Mouse (Mus musculus): ENCODE results near the gene Itga9. TPM values are rescaled to one million over a fixed set of nuclear protein-coding genes. Genes with fewer than 3 reads are reported as not detected.

Gene Itga9
- polyA plus RNA-seq, 1 experiment from 2014 or later: 6.2 TPM

DNA sequence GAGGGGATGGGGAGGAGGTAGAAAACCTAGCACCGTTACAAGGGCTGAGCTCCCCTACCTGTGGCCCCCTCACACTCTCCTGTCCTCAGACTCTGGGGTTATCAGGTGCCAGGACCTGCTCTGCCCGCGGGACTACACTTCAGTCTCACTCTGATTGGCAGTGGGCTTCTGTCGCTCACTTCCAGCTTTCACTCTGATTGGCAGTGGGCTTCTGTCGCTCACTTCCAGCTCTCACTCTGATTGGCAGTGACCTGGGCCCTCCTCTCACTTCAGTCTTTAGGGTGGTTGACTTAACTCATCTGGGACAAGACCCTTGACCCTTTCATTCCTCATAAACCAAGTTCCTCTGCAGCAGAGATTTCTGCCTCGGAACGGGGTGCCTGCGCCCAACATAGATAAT lies 226.9 kb downstream of the Itga9 start:
- no peak overlapping the region for H3K4me2 ChIP-seq
- ATAC-seq (replicated peaks; ENCODE audit: low FRiP score) (no peak), DNase-seq (ENCODE audit: low spot score) (no peak)
- H3K9me3 ChIP-seq (ENCODE audit: control insufficient read depth, low read length): no peaks in the 10 kb centered on the region
- no peak overlapping the region for H3K4me3 ChIP-seq (ENCODE audit: low read depth, low read length)
- H3K9ac ChIP-seq (ENCODE audit: low read depth, low read length): no peak overlapping the region
- no peaks in the 10 kb centered on the region for H3K4me1 ChIP-seq (replicated peaks; ENCODE audit: control insufficient read depth, insufficient read depth, low read length)
- no peak overlapping the region for H3K27ac ChIP-seq (ENCODE audit: low read depth, low read length)
- no peaks in the 10 kb centered on the region for H3K27me3 ChIP-seq (replicated peaks; ENCODE audit: control insufficient read depth, insufficient read depth, low read length)
- WGBS: 66% methylated on average over 8 of the region's 8 CpGs
- no peaks in the 10 kb centered on the region for H3K36me3 ChIP-seq (ENCODE audit: control insufficient read depth, insufficient read depth, low read length)

DNA sequence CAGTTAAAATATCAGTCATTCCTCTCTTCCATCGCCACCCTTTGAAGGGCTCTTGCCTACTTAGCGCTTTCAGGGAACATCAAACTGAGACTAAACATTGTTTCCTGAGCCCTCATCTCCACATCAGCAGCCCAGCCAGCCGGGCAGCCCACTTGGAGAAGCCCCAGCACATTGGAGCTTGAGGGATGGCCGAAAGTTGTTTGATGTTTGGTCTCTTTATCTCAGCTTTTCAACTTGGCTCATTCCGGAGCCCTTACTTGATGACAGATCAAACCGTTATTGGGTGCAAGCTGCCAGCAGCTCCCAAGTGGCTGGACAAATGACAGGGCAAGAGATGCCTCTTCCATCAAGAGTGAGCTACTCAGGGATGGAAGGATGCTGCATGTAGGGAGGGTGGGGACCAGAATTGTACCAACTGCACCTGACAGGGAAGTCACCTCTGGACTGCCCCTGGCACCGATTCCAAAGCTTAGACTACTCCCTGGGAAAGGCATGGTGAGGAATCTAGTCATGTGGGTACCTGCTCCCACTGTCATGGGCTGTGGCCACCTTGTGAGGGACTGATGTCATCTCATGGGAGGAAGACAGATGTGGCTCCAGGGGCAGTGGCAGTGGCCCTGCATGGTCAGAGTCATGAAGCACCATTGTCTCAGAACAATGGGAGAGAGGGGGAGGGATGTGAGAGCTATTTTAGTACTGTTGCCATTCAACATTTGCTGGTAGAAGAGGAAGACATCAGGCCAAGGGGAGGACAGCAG lies 232.6 kb downstream of the Itga9 start:
- Histone ChIP-seq H3K36me3 (ENCODE audit: control insufficient read depth, insufficient read depth, low read length) (no peaks in the 10 kb centered on the region), H3K27ac (ENCODE audit: low read depth, low read length) (no peak overlapping the region), H3K4me3 (ENCODE audit: low read depth, low read length) (no peak overlapping the region), H3K4me2 (no peak overlapping the region), H3K9me3 (ENCODE audit: control insufficient read depth, low read length) (no peaks in the 10 kb centered on the region), H3K9ac (ENCODE audit: low read depth, low read length) (no peak overlapping the region), H3K27me3 (replicated peaks; ENCODE audit: control insufficient read depth, insufficient read depth, low read length) (no peaks in the 10 kb centered on the region), H3K4me1 (replicated peaks; ENCODE audit: control insufficient read depth, insufficient read depth, low read length) (no peaks in the 10 kb centered on the region)
- DNase-seq (ENCODE audit: low spot score) (no peak), ATAC-seq (replicated peaks; ENCODE audit: low FRiP score) (no peak)
- 42% methylated on average over 7 of the region's 7 CpGs for WGBS

DNA sequence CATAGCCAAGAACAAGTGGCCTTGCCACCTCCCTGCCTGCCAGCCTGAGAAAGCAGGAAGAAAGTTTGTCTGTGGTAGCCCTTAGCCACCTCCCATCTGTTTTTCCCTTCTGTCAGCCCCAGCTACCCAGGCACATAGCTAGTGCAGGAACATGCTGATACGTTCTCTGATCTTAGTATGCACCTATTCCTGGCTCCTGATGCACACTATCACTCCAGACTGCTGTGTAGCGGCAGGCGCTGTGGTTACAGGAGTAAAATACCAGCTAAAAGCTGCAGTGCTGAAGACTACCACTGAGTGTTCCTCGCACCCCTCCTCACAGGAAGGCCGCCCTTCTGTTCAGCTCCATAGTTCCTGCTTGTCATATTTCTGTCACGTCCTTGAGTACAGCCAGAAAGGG lies 234.8 kb downstream of the Itga9 start:
- DNase-seq (ENCODE audit: low spot score) (no peak), ATAC-seq (replicated peaks; ENCODE audit: low FRiP score) (no peak)
- Histone ChIP-seq H3K27me3 (replicated peaks; ENCODE audit: control insufficient read depth, insufficient read depth, low read length) (no peaks in the 10 kb centered on the region), H3K4me2 (no peak overlapping the region), H3K4me3 (ENCODE audit: low read depth, low read length) (no peak overlapping the region), H3K27ac (ENCODE audit: low read depth, low read length) (no peak overlapping the region), H3K9me3 (ENCODE audit: control insufficient read depth, low read length) (no peaks in the 10 kb centered on the region), H3K36me3 (ENCODE audit: control insufficient read depth, insufficient read depth, low read length) (no peaks in the 10 kb centered on the region), H3K9ac (ENCODE audit: low read depth, low read length) (no peak overlapping the region), H3K4me1 (replicated peaks; ENCODE audit: control insufficient read depth, insufficient read depth, low read length) (no peaks in the 10 kb centered on the region)
- 80% methylated on average over 6 of the region's 6 CpGs for WGBS

DNA sequence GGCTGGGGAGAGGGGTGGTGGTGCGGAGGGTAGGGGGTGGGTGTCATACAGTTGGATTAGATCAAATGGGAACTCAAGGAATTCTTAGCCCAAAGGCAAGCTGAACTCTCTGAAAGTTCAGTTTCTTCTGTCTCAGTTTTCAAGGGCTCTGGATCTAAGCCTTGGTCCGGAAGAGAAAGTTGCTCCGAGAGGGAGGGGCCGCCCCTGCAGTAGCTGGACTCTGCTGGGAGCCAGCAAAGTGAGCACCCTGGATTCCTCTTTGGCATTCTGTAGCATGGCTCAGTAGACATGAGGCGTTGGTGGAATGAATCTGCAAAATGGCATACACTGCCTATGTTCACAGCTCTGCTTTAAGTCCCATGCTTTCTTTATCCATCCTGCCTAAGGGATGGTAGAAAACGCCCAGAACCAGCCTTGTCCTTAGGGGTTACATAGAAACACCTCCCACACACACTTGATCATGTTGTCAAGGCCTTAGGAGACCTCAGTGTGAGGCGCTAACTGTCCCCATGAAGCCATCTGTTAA lies 235.5 kb downstream of the Itga9 start:
- no peaks in the 10 kb centered on the region for H3K4me1 ChIP-seq (replicated peaks; ENCODE audit: control insufficient read depth, insufficient read depth, low read length)
- H3K9me3 ChIP-seq (ENCODE audit: control insufficient read depth, low read length): no peaks in the 10 kb centered on the region
- no peak for DNase-seq (ENCODE audit: low spot score)
- H3K36me3 ChIP-seq (ENCODE audit: control insufficient read depth, insufficient read depth, low read length): no peaks in the 10 kb centered on the region
- H3K4me2 ChIP-seq: no peak overlapping the region
- ATAC-seq (replicated peaks; ENCODE audit: low FRiP score): no peak
- H3K4me3 ChIP-seq (ENCODE audit: low read depth, low read length): no peak overlapping the region
- H3K27ac ChIP-seq (ENCODE audit: low read depth, low read length): no peak overlapping the region
- no peaks in the 10 kb centered on the region for H3K27me3 ChIP-seq (replicated peaks; ENCODE audit: control insufficient read depth, insufficient read depth, low read length)
- WGBS: 73% methylated on average over 7 of the region's 7 CpGs
- no peak overlapping the region for H3K9ac ChIP-seq (ENCODE audit: low read depth, low read length)

- Histone ChIP-seq H3K27ac (ENCODE audit: low read depth, low read length) (no peak overlapping the region), H3K9me3 (ENCODE audit: control insufficient read depth, low read length) (no peaks in the 10 kb centered on the region), H3K4me2 (no peak overlapping the region), H3K27me3 (replicated peaks; ENCODE audit: control insufficient read depth, insufficient read depth, low read length) (no peaks in the 10 kb centered on the region), H3K36me3 (ENCODE audit: control insufficient read depth, insufficient read depth, low read length) (no peaks in the 10 kb centered on the region), H3K9ac (ENCODE audit: low read depth, low read length) (no peak overlapping the region), H3K4me1 (replicated peaks; ENCODE audit: control insufficient read depth, insufficient read depth, low read length) (no peaks in the 10 kb centered on the region), H3K4me3 (ENCODE audit: low read depth, low read length) (no peak overlapping the region)
- ATAC-seq (replicated peaks; ENCODE audit: low FRiP score) (no peak), DNase-seq (ENCODE audit: low spot score) (no peak)
- 70% methylated on average over 5 of the region's 5 CpGs for WGBS
Observed at GRCm38 (mm10) chr9:118843711-118844110, 237.2 kb downstream of the Itga9 start.

GRCm38 (mm10) chr9:118845003-118845402 lies 238.5 kb downstream of the Itga9 start:
- DNase-seq (ENCODE audit: low spot score): no peak
- no peak overlapping the region for H3K4me2 ChIP-seq
- no peaks in the 10 kb centered on the region for H3K9me3 ChIP-seq (ENCODE audit: control insufficient read depth, low read length)
- WGBS: 69% methylated on average over 5 of the region's 5 CpGs
- no peak overlapping the region for H3K27ac ChIP-seq (ENCODE audit: low read depth, low read length)
- H3K4me1 ChIP-seq (replicated peaks; ENCODE audit: control insufficient read depth, insufficient read depth, low read length): no peaks in the 10 kb centered on the region
- no peak overlapping the region for H3K4me3 ChIP-seq (ENCODE audit: low read depth, low read length)
- H3K9ac ChIP-seq (ENCODE audit: low read depth, low read length): no peak overlapping the region
- H3K27me3 ChIP-seq (replicated peaks; ENCODE audit: control insufficient read depth, insufficient read depth, low read length): no peaks in the 10 kb centered on the region
- no peaks in the 10 kb centered on the region for H3K36me3 ChIP-seq (ENCODE audit: control insufficient read depth, insufficient read depth, low read length)
- no peak for ATAC-seq (replicated peaks; ENCODE audit: low FRiP score)

DNA sequence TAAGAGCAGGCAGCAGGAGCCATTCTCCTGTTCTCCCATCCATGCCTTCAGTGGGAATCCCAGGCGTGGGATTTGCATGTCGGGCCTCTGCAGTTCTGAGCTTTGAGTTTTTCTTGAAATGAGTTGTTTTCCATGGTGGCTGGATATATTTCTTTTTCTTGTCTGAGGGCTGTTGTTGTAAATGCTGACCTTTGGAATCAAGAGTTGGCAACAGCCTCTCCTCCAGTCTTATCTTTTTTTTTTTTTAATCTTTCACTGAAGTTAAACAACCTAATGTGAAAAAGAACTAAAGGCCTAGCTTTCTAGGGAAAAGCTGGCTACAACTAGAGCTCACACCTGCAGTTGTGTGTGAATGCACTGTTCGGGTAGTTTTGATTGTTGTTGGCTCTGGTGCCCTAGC lies 240.3 kb downstream of the Itga9 start:
- DNase-seq (ENCODE audit: low spot score): no peak
- Histone ChIP-seq H3K4me1 (replicated peaks; ENCODE audit: control insufficient read depth, insufficient read depth, low read length) (no peaks in the 10 kb centered on the region), H3K9ac (ENCODE audit: low read depth, low read length) (no peak overlapping the region), H3K9me3 (ENCODE audit: control insufficient read depth, low read length) (no peaks in the 10 kb centered on the region), H3K36me3 (ENCODE audit: control insufficient read depth, insufficient read depth, low read length) (no peaks in the 10 kb centered on the region), H3K4me2 (no peak overlapping the region), H3K27me3 (replicated peaks; ENCODE audit: control insufficient read depth, insufficient read depth, low read length) (no peaks in the 10 kb centered on the region), H3K4me3 (ENCODE audit: low read depth, low read length) (no peak overlapping the region), H3K27ac (ENCODE audit: low read depth, low read length) (no peak overlapping the region)
- 80% methylated on average over 3 of the region's 3 CpGs for WGBS
- no peak for ATAC-seq (replicated peaks; ENCODE audit: low FRiP score)

- Histone ChIP-seq H3K36me3 (ENCODE audit: control insufficient read depth, insufficient read depth, low read length) (no peaks in the 10 kb centered on the region), H3K4me1 (replicated peaks; ENCODE audit: control insufficient read depth, insufficient read depth, low read length) (peaks cover 2% of the 10 kb centered on the region; the same call in 1 of the 2 replicates), H3K9me3 (ENCODE audit: control insufficient read depth, low read length) (no peaks in the 10 kb centered on the region), H3K9ac (ENCODE audit: low read depth, low read length) (no peak overlapping the region), H3K4me2 (no peak overlapping the region), H3K4me3 (ENCODE audit: low read depth, low read length) (no peak overlapping the region), H3K27me3 (replicated peaks; ENCODE audit: control insufficient read depth, insufficient read depth, low read length) (no peaks in the 10 kb centered on the region), H3K27ac (ENCODE audit: low read depth, low read length) (no peak overlapping the region)
- ATAC-seq (replicated peaks; ENCODE audit: low FRiP score) (no peak), DNase-seq (ENCODE audit: low spot score) (no peak)
- 63% methylated on average over 9 of the region's 9 CpGs for WGBS
Observed at GRCm38 (mm10) chr9:118856665-118857064, 250.2 kb downstream of the Itga9 start.

DNA sequence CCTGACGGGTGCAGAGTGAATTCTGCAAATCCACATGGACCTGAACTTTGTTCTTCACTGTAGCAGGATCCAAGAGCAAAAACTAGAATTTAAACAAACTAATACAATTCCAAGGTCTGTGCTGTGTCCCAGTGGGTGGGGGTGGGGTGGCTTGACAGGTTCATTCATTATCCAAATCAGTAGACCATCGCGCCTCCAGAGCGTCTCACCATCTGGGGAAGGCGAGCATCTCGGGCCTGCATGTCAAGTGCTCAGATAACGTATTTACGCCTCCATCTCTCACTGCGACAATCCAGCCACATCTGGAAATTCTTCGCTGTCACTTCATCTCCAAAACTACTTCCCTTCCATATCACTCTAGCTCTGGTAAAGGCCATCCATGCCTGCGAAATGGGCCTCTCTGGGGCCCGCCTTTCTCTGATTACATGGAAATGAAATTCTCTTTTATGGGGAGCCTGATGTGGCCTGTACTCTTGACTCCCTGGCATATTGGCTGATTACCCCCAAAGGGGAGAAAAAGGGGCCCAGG lies 254.2 kb downstream of the Itga9 start:
- no peaks in the 10 kb centered on the region for H3K36me3 ChIP-seq (ENCODE audit: control insufficient read depth, insufficient read depth, low read length)
- H3K4me1 ChIP-seq (replicated peaks; ENCODE audit: control insufficient read depth, insufficient read depth, low read length): peaks cover 2% of the 10 kb centered on the region; the same call in 1 of the 2 replicates
- no peaks in the 10 kb centered on the region for H3K27me3 ChIP-seq (replicated peaks; ENCODE audit: control insufficient read depth, insufficient read depth, low read length)
- no peak overlapping the region for H3K9ac ChIP-seq (ENCODE audit: low read depth, low read length)
- no peak overlapping the region for H3K27ac ChIP-seq (ENCODE audit: low read depth, low read length)
- no peaks in the 10 kb centered on the region for H3K9me3 ChIP-seq (ENCODE audit: control insufficient read depth, low read length)
- H3K4me3 ChIP-seq (ENCODE audit: low read depth, low read length): no peak overlapping the region
- WGBS: 67% methylated on average over 12 of the region's 12 CpGs
- ATAC-seq (replicated peaks; ENCODE audit: low FRiP score) (no peak), DNase-seq (ENCODE audit: low spot score) (no peak)
- no peak overlapping the region for H3K4me2 ChIP-seq

Data from liver, embryonic 11.5 days (tissue).